Mouse (Mus musculus): ENCODE results near the gene Tubb5. TPM values are rescaled to one million over a fixed set of nuclear protein-coding genes. Genes with fewer than 3 reads are reported as not detected.

The Tubb5 gene
- total RNA-seq, 2 experiments from 2014 or later = 938 to 947 TPM

DNA sequence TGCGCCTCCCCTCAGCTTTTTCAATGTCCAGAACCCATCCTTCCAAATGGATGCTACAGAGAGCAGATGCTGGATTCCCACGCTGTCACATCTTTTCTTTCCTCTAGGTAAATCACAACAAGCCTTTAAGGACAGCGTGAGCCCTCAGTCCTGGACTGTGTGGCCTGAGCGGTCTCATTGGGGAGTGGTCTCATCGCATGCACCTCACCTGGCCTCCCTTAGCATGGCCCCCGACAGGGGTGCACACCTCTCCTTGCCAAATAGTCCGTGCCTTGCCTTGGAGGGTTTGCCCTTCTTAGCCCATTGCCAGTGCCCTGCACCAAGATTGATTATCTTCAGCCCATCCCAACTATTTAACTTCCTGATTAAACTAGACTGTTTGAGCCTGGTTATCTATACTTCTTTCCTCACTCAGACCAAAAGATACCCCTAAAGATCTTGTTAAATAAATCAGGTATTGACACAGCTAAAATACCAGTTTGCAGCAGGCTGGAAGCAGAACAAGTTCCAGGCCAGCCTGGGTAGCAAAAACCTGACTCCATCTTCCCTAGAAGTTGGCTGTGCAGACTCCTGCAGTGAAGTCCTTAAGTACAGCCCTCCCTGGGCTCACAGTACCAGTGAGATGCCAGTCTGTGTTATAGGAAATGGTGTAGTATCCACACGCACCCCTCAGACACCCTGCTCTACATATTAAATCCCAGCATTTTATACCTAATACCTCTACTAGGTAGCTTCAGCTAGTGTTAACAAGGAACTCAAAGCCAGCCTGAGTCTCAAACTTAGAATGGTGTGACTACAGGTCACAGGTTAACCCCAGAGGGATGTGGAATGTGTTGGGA lies 5.5 kb downstream of the Tubb5 start:
- ATAC-seq (replicated peaks; ENCODE audit: poor library complexity) = no peak

DNA sequence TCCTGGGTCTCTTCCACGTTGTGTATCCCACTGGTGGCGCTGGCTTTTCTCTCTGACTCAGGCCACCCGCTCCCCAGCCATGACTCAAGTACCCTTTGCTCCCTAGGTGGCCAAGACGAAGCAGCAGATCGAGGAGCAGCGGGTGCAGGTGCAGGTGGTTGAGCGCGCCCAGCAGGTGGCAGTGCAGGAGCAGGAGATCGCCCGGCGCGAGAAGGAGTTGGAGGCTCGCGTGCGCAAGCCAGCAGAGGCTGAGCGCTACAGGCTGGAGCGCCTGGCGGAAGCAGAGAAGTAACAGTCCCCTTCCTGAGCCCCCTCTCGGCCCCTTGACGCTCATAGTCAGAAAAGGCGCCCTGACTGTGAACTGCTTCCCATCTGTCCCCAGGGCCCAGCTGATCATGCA lies 8.4 kb downstream of the Tubb5 start:
- ATAC-seq (replicated peaks; ENCODE audit: poor library complexity) = peak; percentile 96

DNA sequence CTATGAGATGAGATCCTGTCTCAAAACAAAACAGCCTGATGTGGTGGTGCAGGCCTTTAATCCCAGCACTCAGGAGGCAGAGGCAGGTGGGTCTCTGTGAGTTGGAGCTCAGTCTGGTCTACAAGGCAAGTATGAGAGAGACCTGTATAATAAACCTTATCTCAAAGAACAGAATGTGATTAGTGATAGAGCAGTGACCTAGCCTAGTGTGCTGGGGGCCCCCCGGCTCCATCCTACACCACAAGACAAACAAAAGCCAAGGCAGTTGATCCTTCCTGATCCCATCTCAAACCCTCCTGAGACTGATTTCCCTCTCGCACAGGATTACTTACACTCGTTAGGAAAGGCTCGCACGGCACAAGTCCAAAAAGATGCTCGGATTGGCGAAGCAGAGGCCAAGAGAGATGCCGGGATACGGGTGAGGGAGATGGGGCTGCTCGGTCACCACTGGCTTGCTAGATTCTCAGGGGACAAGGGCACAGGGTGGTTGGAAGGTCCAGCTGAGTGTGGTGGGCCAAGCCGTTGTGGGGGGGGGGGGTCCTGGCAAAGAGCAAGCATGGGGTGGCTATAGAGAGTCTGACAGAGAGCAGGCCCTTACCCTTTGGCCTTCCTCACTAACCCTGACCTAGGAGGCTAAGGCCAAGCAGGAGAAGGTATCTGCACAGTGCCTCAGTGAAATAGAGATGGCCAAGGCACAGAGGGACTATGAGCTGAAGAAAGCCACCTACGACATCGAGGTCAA lies 12.8 kb downstream of the Tubb5 start:
- no peak for ATAC-seq (replicated peaks; ENCODE audit: poor library complexity)

DNA sequence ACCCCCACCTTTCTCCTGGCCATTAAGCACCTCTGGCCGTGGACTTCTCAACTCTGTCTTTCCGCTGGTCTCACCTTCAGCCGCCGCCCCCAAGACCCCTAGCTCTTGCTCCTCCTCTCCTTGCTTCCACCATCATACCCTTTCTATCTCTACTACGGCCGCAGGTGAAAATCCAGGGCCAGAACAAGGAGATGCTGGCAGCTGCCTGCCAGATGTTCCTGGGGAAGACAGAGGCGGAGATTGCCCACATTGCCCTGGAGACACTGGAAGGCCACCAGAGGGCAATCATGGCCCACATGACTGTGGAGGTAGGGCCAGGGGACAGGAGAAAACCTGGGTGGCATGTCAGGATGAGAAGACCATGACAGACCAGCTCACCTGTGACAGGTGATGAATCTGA lies 13.7 kb downstream of the Tubb5 start:
- ATAC-seq (replicated peaks; ENCODE audit: poor library complexity) = no peak

DNA sequence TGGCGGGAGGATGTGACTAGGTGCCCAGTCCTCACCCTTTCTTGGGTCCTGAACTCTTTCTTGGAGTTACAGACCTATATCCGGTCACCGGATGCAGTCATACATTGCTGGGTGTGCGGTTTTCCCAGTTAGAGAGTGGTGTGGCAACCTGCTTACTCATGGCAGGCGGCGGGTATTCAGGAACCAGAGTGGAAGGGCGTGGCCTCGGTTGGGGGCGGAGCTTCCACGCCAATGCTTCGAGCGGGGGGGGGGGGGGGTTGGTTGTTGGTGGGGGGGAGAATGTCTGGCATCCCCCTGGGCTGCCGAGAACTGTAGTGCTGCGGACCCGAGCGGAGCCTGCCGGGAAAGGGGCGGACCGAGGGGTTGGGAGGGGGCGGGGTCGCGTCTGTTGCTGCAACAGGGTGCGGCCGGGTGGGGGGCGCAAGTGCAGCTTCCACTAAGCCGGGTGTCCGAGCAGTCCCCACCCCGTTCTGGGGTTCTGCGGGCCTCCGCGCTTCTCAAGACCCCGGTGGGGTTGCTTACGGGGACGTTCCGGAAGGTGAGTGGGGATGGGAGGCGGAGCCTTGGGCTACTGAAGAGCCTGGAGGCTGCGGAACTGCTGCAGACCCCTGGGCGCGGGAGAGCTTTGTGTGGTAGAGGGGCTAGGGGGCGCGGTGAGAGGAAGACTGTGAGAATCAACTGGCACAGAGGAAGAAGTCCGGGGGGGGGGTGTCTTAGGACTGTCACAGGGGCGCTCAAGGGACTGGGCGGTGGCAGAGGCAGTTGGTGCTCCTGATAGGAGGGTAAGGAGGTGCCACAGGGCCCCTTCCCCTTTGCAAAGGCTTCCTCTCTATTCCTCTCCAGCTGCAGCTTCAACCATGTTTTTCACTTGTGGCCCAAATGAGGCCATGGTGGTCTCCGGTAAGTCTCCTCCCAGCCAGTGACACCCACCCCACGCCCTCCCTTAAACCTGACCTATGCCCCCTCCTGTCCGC lies 14.9 kb downstream of the Tubb5 start, which contains the start of gene Flot1:
TSS of gene Flot1 (plus strand) at position 267 of the 974 bp plus-strand sequence.
- peak; percentile 76 for ATAC-seq (replicated peaks; ENCODE audit: poor library complexity)

DNA sequence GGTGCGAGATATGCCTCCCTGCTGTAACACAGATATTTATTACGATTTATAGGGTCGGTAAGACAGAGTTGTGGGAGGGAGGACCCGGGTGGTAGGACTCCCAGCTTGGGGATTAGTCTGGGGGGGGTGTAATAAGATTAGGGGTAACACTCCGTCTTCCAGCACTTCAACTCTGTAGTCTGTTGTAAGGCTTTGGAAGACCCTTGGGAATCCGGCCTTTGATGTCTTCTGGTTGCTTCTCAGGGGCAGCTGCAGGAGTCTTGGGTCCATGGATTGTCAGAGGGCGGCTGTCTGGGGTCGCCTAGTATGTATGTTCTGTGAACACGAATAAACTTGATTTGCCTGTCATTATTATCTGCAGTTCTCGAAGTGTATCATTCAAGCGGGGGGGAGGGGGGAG lies 15.5 kb downstream of the Tubb5 start:
- no peak for ATAC-seq (replicated peaks; ENCODE audit: poor library complexity)

DNA sequence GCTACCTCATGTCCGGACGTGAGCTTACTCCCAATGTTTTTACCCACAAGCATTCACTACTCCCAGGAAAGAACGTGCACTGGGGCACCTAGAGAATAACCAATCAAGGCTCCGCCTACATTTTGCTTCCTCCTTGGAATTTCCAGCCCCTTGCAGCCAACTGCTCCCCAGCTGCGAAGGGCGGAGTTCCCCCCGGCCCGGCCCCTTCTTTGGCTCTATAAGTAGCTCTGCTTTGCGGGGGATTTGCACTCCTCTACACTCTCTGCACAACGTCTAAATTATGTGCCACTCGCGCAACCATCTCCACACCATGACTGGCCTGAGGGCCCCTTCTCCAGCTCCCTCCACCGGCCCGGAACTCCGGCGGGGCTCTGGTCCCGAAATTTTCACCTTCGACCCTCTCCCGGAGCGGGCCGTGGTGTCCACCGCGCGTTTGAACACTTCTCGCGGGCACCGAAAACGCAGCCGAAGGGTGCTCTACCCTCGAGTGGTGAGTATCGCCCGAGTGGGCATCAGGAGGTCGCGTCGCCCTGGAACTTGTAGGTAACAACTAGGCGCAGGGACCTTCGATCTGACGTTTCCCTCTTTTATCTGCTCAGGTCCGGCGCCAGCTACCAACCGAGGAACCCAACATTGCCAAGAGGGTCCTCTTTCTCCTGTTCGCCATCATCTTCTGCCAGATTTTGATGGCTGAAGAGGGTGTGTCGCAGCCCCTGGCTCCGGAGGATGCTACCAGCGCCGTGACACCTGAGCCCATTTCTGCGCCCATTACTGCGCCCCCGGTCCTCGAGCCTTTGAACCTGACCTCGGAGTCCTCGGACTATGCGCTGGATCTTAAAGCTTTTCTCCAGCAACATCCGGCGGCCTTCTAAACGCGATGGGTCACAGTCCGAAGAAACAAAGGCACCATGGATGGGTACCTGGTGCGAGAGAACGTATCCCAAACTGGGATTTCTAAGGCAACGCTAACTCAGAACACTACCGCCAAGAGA lies 16.4 kb downstream of the Tubb5 start, which contains the start of gene Ier3:
TSS of gene Ier3 (plus strand) at position 246 of the 992 bp plus-strand sequence.
- ATAC-seq (replicated peaks; ENCODE audit: poor library complexity) = peak; percentile 43

DNA sequence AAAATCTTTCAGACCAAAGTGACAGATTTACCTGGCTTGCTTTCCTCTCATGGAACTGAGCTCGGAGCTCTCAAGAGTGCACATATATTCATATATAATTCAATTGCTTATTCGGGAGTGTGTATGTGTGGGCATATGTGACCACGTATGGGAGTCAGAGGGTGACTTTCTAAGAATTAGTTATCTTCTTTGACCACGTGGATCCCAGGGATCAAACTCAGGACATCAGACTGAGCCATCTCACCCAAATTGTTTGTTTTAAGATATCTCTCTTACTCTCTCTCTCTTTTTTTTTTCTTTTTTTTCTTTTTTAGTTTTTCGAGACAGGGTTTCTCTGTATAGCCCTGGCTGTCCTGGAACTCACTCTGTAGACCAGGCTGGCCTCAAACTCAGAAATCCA lies 18.0 kb downstream of the Tubb5 start:
- ATAC-seq (replicated peaks; ENCODE audit: poor library complexity) = no peak

DNA sequence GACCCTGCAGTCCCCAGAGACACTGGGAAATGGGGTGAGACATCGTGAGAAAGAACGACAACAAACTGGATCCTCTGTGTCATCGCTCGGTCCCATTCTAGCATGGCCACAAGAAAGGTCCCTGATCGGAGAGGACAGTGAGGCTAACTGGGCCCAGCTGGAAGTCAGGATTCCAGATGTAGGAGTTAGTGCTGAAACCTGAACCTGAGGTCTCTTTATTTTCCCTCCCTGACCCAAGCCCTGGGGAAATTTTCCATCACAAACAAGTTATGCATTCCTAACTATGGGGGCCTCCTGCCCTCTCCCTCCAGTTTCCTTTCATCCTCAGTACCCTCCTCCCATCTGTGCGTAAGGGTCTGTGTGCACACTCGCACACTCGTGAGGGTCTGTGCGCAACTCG lies 20.9 kb downstream of the Tubb5 start:
- no peak for ATAC-seq (replicated peaks; ENCODE audit: poor library complexity)

DNA sequence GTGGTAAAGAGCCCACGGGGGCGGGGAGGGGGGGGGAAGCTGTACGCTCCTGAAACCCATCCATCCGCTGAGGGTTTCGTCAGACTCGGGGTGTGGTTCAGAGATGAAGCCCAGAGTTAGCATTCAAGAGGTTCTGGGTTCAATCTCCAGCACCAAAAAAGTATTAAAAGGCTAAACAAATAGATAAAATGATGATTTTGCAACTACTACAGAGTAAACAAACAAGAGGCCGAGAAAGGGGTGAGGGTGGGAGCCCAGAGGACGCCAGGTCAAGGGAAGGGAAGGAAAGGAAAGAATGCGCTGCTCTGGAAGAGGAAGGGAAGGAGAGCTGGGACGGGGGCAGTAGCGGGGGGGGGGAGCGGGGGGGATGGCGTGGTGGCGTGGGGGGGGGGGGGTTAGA lies 21.4 kb downstream of the Tubb5 start:
- ATAC-seq (replicated peaks; ENCODE audit: poor library complexity) = no peak

DNA sequence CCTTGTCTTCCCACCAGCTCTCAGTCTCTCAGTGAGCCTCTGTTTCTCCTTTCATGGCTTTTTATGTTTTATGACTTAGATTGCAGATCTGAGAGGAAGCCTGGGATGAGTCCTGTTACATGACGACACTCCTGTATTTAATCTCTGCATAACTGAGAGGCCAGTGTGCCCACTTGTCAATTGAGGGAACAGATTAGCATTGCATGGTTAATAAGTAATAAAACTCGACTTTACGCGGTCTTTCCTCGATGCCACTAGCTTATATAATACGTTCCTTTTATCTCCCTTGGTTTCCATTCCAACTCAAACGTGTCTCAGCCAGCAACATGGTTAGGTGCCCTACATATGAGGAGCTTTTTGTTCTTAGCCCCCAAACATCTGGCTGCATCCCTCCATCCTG lies 22.3 kb downstream of the Tubb5 start:
- ATAC-seq (replicated peaks; ENCODE audit: poor library complexity) = no peak

DNA sequence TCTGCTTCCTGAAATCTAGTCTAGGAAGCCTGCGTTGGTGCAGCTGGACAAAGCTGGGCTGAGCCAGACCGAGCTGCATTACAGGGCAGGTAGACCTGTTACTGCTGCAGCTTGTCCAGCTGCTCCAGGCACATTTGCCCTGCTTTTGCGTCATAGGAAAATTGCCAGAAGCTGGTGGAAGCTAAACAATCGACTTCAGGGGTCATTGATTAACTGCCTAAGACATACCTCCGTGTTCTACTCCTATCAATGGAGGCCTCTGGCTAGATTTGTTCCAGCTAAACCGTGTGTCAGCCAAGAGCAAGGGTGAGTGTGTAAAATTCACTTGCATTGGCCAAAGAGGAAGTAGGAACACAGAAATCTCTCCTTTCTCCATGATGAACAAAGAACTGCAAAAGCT lies 23.4 kb downstream of the Tubb5 start:
- ATAC-seq (replicated peaks; ENCODE audit: poor library complexity) = no peak

DNA sequence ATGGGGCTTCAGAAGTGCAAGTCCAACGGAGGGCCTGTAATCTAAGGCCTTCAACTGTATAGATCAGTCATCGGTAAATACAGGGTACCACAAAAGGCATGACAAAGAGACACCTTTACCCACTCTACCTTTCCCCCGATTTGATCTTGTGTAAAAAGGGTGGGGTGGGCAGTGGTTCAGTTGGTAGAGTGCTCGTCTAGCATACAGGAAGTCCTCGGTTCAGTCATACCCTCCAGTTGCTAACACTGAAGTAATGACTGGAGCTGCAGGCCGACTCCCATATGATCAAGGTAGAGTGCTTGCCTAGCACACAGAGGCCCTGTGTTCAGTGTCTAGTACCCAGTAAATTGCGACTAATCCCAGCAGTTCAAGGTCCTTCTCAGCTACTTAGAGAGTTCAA lies 24.5 kb downstream of the Tubb5 start:
- ATAC-seq (replicated peaks; ENCODE audit: poor library complexity) = peak; percentile 33; the same call in 1 of the 2 replicates

DNA sequence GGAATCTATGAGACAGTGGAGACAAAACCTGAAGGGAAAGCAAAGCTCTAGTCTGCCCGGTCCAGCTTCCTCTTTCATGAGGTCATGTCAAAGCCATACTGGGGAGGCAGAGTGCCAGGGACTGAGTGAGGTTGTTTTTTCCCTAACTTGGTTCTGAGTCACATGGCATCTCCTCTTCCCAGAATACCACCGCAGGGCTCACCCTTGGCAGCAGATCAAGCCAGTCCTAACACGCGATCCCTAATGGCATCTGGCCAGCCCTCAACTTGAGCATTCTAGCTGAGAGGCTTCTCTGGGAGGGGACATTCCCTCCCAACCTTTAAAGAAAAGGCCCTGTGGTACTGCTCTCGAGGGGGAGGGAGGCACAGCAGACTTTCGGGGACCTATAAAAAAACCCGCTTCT lies 24.9 kb downstream of the Tubb5 start:
- ATAC-seq (replicated peaks; ENCODE audit: poor library complexity) = peak; percentile 60

DNA sequence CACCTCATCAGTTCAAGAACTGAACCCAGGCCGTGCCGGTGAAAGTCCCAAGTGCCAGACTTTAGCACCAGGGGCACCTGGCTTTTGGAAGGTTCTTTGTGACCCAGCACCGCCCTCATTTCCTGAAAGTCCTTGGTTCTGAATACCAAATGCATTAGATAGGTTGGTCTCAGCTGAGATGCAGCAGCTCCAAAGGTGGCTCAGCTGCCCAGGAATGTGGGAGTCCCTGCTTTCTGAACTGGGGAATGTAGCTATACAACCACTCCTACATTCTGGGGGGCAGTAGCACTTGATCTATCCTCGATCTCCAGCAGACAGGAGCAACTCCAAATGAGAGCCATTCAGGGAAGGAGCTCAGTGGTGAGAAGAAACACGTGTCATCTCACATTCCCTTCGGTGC lies 25.4 kb downstream of the Tubb5 start:
- ATAC-seq (replicated peaks; ENCODE audit: poor library complexity) = no peak

DNA sequence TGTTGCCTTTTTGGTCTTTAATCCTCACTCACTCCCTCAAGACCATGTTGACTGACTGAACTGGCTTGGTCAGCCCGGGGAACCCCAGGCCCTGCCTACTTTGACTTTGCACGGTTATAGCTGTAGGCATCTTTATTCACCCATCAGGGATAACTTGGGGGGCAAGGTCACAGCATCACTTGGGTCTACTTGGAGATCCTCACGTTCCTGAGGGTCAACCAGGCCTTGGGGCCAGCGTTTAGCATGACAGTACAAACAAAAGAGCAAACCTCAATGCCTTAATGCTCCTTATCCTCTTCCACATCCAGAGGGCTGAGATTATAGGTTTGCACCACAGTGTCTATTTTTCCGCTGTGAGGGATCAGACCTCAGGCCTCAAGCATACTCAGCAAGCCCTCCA lies 25.8 kb downstream of the Tubb5 start:
- no peak for ATAC-seq (replicated peaks; ENCODE audit: poor library complexity)

DNA sequence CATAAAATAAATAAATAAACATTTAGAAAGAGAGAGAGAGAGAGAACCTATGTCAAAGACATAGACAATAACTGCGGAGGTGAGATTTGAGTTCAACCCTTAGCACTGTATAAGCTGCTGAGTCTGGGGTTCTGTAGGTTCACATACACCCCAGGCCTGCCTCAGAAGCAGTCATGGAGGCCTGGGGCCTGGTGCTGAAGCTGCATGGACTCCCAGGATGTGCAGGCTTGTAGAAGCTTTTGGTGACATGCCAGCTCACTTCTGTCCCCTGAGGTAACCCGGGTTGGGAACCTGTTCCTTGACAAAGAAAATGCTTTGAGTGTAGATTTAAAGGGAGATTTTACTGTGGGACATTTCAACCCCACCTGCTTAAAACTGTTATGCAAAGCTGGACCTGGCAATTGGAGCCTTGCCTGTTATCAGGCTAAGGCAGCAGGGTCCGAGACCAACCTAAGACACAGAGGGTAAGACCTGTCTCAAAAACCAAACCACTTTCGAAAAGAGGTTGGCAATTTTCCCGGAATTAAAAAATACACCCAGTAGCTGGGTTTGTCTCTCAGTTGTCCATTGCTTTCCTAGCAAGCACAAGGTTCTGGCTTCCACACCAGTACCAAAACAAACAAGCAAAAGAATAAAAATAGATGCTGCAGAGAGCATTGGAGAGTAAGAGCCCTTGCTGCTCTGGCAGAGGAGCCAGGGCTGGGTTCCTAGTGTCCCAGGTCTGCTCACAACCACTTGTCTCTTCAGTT lies 27.0 kb downstream of the Tubb5 start:
- peak; percentile 53 for ATAC-seq (replicated peaks; ENCODE audit: poor library complexity)

DNA sequence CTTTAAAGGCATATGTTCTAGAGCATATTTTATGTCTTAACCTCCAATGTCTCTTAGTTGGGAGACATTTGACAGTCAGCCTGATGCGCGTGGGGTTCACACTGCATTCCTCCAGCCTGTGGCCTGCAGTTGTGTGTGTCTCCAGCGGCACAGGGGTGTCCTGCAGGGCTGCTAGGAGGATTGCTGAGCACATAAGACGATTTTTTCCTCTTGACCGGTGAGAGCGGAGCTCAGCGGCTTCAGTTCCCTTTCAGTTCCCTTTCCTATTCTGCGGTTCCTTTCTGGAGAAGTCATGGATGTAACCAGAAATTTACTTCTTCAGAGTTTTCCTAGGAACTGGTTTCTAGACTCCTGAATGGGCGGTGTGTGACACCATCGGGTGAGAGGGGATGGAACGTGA lies 28.7 kb downstream of the Tubb5 start:
- no peak for ATAC-seq (replicated peaks; ENCODE audit: poor library complexity)

DNA sequence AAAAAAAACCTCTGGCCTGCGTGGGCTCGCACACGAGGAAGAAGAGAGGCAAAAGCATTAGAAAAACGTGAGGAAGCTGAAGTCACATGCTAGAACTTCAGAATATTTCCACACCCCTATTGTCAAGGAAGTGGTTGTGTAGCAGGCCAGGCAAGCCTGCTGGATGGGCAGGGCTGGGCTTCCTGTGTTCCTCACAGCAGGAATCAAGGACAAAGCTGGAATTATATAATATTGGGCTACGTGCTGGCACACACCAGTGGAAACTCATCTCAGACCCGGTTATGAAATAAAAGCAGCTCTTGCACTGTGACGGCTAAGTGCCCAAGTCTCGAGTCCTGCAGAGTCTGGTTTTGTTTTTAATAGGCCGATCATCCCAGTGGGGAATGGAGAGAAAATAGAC lies 30.0 kb downstream of the Tubb5 start:
- ATAC-seq (replicated peaks; ENCODE audit: poor library complexity) = peak; percentile 30; the same call in 1 of the 2 replicates
